13 mouse cellular contexts compared by ENCODE assay signal in the genomic region with DNA sequence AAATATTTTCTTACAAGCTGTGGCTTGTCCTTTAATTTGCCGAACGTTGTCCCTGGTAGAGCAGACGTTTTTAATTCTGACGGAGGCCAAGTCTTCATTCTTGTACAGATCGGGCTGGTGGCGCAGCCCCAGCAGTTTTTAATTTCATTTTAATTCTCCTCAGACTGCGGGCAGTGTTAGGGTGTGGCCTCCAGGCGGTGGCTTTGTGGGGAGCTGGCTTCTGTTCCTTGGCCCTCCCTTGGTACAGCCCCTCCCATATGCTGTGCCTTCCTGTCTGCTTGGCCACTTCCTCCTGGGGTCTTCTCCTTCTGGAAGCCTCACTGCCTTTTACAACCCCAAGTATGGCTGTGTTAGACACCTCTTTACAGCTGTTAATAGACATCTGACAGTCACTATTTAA.
DNase-seq lines count a peak whose midpoint lies in the region; ATAC-seq lines count a peak whose summit lies in the region.
"Had no signal": no experiment of that assay in that cellular context is flagged by ENCODE, and none has a peak within 500 bp of the region (broad histone marks: within the 10 kb centered on the region; RNA-seq: fewer than 3 reads in every experiment).

No protein-coding gene starts in this region.

- 70% methylated on average over 8 of the region's 8 CpGs for WGBS in kidney, embryonic 16.5 days

- H3K9ac ChIP-seq in kidney, embryonic 16.5 days (replicated peaks; ENCODE audit: low read length), result no peak overlapping the region

- no peaks in the 10 kb centered on the region for H3K36me3 ChIP-seq in kidney, embryonic 16.5 days (ENCODE audit: insufficient read depth, low read length)

- no peaks in the 10 kb centered on the region; the same call in 1 of the 2 replicates for H3K4me1 ChIP-seq in kidney, embryonic 16.5 days (ENCODE audit: insufficient read depth, low read length)

- H3K27me3 ChIP-seq in kidney, embryonic 16.5 days (ENCODE audit: insufficient read depth, low read length), result no peaks in the 10 kb centered on the region

- H3K9me3 ChIP-seq in kidney, embryonic 16.5 days (ENCODE audit: low read length), result no peaks in the 10 kb centered on the region

- H3K4me3 ChIP-seq in kidney, embryonic 16.5 days (ENCODE audit: low read length), result no peak overlapping the region

- DNase-seq in cerebellum, postnatal 10 days, result peak; percentile 19 to 40
- no peak for DNase-seq in cerebellum, postnatal 25 days
- peak; percentile 15 for DNase-seq in spleen, postnatal 36 days (ENCODE audit: low spot score in 2 of 2)
- no peak for DNase-seq in spleen, adult 12 weeks (ENCODE audit: low spot score)
- DNase-seq in induced T-regulatory cell, adult 2 months (ENCODE audit: low read depth), result peak; percentile 5
- no peak for DNase-seq in layer of hippocampus, postnatal 10 days (ENCODE audit: low spot score in 2 of 2)
- DNase-seq: adrenal gland, postnatal 10 days; cerebellum, adult 9-11 months; heart, postnatal 36 days had no signal

- H3K4me2 ChIP-seq in kidney, embryonic 16.5 days (replicated peaks; ENCODE audit: low read depth, low read length), result no peak overlapping the region

- H3K27ac ChIP-seq in kidney, embryonic 16.5 days (ENCODE audit: low read length), result no peak overlapping the region
- H3K27ac ChIP-seq: stomach, postnatal 0 days had no signal

- ATAC-seq in megakaryocyte, adult 5-6 weeks (ENCODE audit: poor library complexity, severe bottlenecking), result peak; percentile 76
- ATAC-seq in kidney, embryonic 16.5 days (ENCODE audit: low FRiP score, low TSS enrichment), result no peak
- ATAC-seq: intestine, embryonic 16.5 days had no signal

Comparison
In these comparisons a context has a peak if more than half of its experiments do, and no peak if none do; other contexts are left out.
1. DNase-seq: peak in cerebellum, postnatal 10 days (2 of 2), spleen, postnatal 36 days (2 of 2) and induced T-regulatory cell, adult 2 months (single experiment); none in cerebellum, postnatal 25 days (0 of 2), spleen, adult 12 weeks (single experiment) and layer of hippocampus, postnatal 10 days (0 of 2).